Mouse (Mus musculus): ENCODE data around the gene Lrig3. TPM values are rescaled to one million over a fixed set of nuclear protein-coding genes. Genes with fewer than 3 reads are reported as not detected.
A peak's percentile ranks its signal among the peaks of the same experiment; 100 is the strongest.

Gene Lrig3
- polyA plus RNA-seq, 1 experiment = 2.1 TPM

- TF ChIP-seq CTCF (IDR thresholded peaks at IDR 0.05; ENCODE audit: extremely low read depth, insufficient read depth, low read length) (peak; percentile 37; the same call in 1 of the 2 replicates), POLR2A (IDR thresholded peaks at IDR 0.05; ENCODE audit: extremely low read depth, insufficient read depth, low read length) (no peak)
- H3K4me3 ChIP-seq (ENCODE audit: insufficient read depth, low read length) = no peak overlapping the region
- H3K27ac ChIP-seq (ENCODE audit: insufficient read depth, low read length) = no peak overlapping the region
- H3K4me1 ChIP-seq (ENCODE audit: control insufficient read depth, insufficient read depth, low read length) = no peaks in the 10 kb centered on the region
These were observed 28.9 kb downstream of the Lrig3 start for GRCm38 (mm10) chr10:125994855-125995254.

- H3K27ac ChIP-seq (ENCODE audit: insufficient read depth, low read length) = no peak overlapping the region
- TF ChIP-seq POLR2A (IDR thresholded peaks at IDR 0.05; ENCODE audit: extremely low read depth, insufficient read depth, low read length) = no peak
- TF ChIP-seq CTCF (IDR thresholded peaks at IDR 0.05; ENCODE audit: extremely low read depth, insufficient read depth, low read length) = no peak
These were observed 29.7 kb downstream of the Lrig3 start for GRCm38 (mm10) chr10:125995701-125996100.

GRCm38 (mm10) chr10:125996989-125997388 is 31.0 kb downstream of the Lrig3 start:
- TF ChIP-seq POLR2A (IDR thresholded peaks at IDR 0.05; ENCODE audit: extremely low read depth, insufficient read depth, low read length) (no peak), CTCF (IDR thresholded peaks at IDR 0.05; ENCODE audit: extremely low read depth, insufficient read depth, low read length) (no peak)
- H3K4me3 ChIP-seq (ENCODE audit: insufficient read depth, low read length) = no peak overlapping the region
- no peaks in the 10 kb centered on the region for H3K4me1 ChIP-seq (ENCODE audit: control insufficient read depth, insufficient read depth, low read length)
- no peak overlapping the region for H3K27ac ChIP-seq (ENCODE audit: insufficient read depth, low read length)

More at GRCm38 (mm10) chr10:125995701-125996100, 29.7 kb downstream of the Lrig3 start:
- Histone ChIP-seq H3K4me3 (ENCODE audit: insufficient read depth, low read length) (no peak overlapping the region), H3K4me1 (ENCODE audit: control insufficient read depth, insufficient read depth, low read length) (no peaks in the 10 kb centered on the region)

- no peak overlapping the region for H3K4me3 ChIP-seq (ENCODE audit: insufficient read depth, low read length)
- 0 out of 2 replicates have a peak, but pooled peaks cover 1% of the 10 kb centered on the region for H3K4me1 ChIP-seq (ENCODE audit: control insufficient read depth, insufficient read depth, low read length)
These were observed 33.6 kb downstream of the Lrig3 start for GRCm38 (mm10) chr10:125999561-125999960.

GRCm38 (mm10) chr10:126000861-126001390 is 35.0 kb downstream of the Lrig3 start:
- no peak overlapping the region for H3K4me3 ChIP-seq (ENCODE audit: insufficient read depth, low read length)
- no peak overlapping the region for H3K27ac ChIP-seq (ENCODE audit: insufficient read depth, low read length)
- 0 out of 2 replicates have a peak, but pooled peaks cover 1% of the 10 kb centered on the region for H3K4me1 ChIP-seq (ENCODE audit: control insufficient read depth, insufficient read depth, low read length)
- TF ChIP-seq CTCF (IDR thresholded peaks at IDR 0.05; ENCODE audit: extremely low read depth, insufficient read depth, low read length) (no peak), POLR2A (IDR thresholded peaks at IDR 0.05; ENCODE audit: extremely low read depth, insufficient read depth, low read length) (no peak)

More at GRCm38 (mm10) chr10:125999561-125999960, 33.6 kb downstream of the Lrig3 start:
- no peak overlapping the region for H3K27ac ChIP-seq (ENCODE audit: insufficient read depth, low read length)
- TF ChIP-seq CTCF (IDR thresholded peaks at IDR 0.05; ENCODE audit: extremely low read depth, insufficient read depth, low read length) (no peak), POLR2A (IDR thresholded peaks at IDR 0.05; ENCODE audit: extremely low read depth, insufficient read depth, low read length) (no peak)

GRCm38 (mm10) chr10:126002081-126002755 is 36.2 kb downstream of the Lrig3 start:
- no peak for TF ChIP-seq CTCF (IDR thresholded peaks at IDR 0.05; ENCODE audit: extremely low read depth, insufficient read depth, low read length)
- Histone ChIP-seq H3K4me1 (ENCODE audit: control insufficient read depth, insufficient read depth, low read length) (0 out of 2 replicates have a peak, but pooled peaks cover 1% of the 10 kb centered on the region), H3K27ac (ENCODE audit: insufficient read depth, low read length) (no peak overlapping the region), H3K4me3 (ENCODE audit: insufficient read depth, low read length) (no peak overlapping the region)

GRCm38 (mm10) chr10:126002818-126003506 is 37.0 kb downstream of the Lrig3 start:
- no peak for TF ChIP-seq CTCF (IDR thresholded peaks at IDR 0.05; ENCODE audit: extremely low read depth, insufficient read depth, low read length)
- no peak for TF ChIP-seq POLR2A (IDR thresholded peaks at IDR 0.05; ENCODE audit: extremely low read depth, insufficient read depth, low read length)
- Histone ChIP-seq H3K4me1 (ENCODE audit: control insufficient read depth, insufficient read depth, low read length) (0 out of 2 replicates have a peak, but pooled peaks cover 1% of the 10 kb centered on the region), H3K4me3 (ENCODE audit: insufficient read depth, low read length) (no peak overlapping the region), H3K27ac (ENCODE audit: insufficient read depth, low read length) (no peak overlapping the region)

- H3K4me1 ChIP-seq (ENCODE audit: control insufficient read depth, insufficient read depth, low read length) = 0 out of 2 replicates have a peak, but pooled peaks cover 1% of the 10 kb centered on the region
- no peak overlapping the region for H3K4me3 ChIP-seq (ENCODE audit: insufficient read depth, low read length)
- no peak overlapping the region for H3K27ac ChIP-seq (ENCODE audit: insufficient read depth, low read length)
- TF ChIP-seq CTCF (IDR thresholded peaks at IDR 0.05; ENCODE audit: extremely low read depth, insufficient read depth, low read length) = no peak
- TF ChIP-seq POLR2A (IDR thresholded peaks at IDR 0.05; ENCODE audit: extremely low read depth, insufficient read depth, low read length) = no peak
These were observed 37.9 kb downstream of the Lrig3 start for GRCm38 (mm10) chr10:126003857-126004256.

GRCm38 (mm10) chr10:126013667-126014066 is 47.7 kb downstream of the Lrig3 start:
- no peaks in the 10 kb centered on the region; the same call in 1 of the 2 replicates for H3K4me1 ChIP-seq (ENCODE audit: control insufficient read depth, insufficient read depth, low read length)

More at GRCm38 (mm10) chr10:126013667-126014066, 47.7 kb downstream of the Lrig3 start:
- TF ChIP-seq POLR2A (IDR thresholded peaks at IDR 0.05; ENCODE audit: extremely low read depth, insufficient read depth, low read length) (no peak), CTCF (IDR thresholded peaks at IDR 0.05; ENCODE audit: extremely low read depth, insufficient read depth, low read length) (no peak)
- Histone ChIP-seq H3K27ac (ENCODE audit: insufficient read depth, low read length) (no peak overlapping the region), H3K4me3 (ENCODE audit: insufficient read depth, low read length) (no peak overlapping the region)
